Mouse (Mus musculus) spleen, adult 18-20 months (tissue): ENCODE measurements around the gene Serpinb6a.

Experiments used
- DNase-seq, 2 experiments: peaks; one replicate each; pipeline ENCODE4 v3.0.0; 2022; ENCODE audit warnings: mixed read lengths in 2 of 2

Serpinb6a gene

GRCm38 (mm10) chr13:34002058-34003006 lies at the start of gene Serpinb6a, which contains the start of gene Ripk1:
TSS of gene Serpinb6a (minus strand) at chr13:34002794.
TSS of gene Ripk1 (plus strand) at chr13:34002363.
- DNase-seq = peak; percentile 84 to 94

DNA sequence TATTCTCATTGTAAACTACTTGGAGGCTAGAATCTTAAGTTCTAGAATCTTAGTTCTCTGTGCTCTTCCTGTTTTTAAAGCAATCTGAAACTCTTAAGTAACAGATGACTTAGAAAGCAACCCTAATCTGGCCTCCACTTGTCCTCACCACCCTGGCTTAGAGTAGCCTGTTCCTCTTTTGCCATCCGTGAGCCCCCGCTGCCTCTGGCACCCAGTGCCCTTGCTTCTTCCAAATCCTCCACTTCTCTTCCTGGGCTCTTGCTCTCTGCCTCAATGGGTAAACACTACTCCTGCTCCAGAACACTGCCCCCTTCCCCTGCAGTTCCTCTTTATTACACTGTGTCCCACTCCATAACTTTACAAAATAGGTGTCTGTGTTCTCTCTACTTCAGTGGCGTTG lies 49.1 kb upstream of the Serpinb6a start:
- DNase-seq = peak in 1 of 2 experiments; percentile 11

DNA sequence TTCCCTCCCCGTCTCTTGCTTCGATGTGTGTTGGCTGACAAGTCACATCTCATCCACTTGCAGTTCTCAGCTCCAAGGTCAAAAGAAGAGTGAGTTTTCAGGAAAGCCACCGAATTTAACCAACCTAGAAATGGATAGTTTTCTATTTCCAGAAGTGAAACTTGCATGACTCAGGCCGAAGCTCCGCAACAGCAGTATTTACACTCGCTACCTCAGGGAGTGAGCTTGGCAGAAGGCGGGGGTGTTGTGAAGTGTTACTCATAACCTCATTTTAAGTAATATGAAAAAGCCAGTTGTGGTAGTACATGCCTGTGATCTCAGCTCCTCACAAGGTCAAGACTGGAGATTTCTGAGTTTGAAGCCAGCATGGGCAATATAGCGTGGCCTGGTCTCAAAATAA lies 47.9 kb upstream of the Serpinb6a start:
- DNase-seq = no peak

DNA sequence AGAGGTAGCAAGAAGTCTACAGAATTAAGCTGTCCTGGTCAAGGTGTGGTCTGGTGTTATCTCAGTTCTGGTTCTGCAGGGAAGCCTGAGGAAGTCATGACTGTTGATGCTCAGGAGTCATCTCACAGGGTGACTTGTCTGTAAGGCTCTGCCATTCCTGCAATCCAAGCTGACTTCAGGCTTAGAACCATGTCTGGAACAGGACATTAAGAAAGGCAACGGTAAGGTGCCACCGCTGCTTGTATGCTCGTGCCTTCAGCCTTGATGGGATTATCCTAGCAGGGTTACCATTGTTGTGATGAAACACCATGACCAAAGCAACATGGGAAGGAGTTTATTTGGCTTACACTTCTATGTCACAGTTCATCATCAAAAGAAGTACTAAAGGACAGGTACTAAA lies 44.9 kb upstream of the Serpinb6a start:
- no peak for DNase-seq

GRCm38 (mm10) chr13:34046421-34047012 lies 43.9 kb upstream of the Serpinb6a start:
- peak; percentile 27 to 44 for DNase-seq

DNA sequence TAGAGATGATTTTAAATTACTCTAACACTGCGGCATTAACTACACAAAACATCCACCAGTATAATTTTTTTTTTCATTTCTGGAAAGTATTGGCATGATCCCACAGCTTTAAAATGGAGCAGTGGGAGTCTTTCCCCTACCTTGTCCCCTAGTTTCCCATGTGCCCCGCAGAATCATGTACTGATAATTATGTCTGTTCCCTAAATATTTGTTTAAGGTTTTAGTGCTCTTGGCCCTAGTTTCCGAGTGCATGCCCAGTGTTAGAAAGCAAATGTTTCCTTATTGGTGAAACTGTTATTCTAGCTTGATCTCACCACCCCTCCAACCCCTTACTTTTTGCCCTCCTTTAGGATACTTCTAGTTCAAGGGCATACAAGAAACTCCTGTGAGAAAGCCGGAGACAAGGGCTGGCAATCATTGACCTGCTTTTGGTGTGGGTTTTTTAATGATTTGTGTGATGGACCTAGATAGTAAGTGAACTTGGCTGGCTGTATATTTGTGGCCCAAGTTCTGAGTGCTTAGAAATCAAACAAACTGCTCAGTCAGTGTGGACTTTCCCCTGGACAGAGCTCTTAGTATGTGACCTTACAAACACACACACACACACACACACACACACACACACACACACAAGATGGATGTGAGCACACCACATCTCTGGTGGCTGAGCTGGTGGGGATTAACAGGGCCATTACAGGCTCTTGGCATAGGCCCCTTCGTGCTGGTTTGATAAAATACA lies 43.1 kb upstream of the Serpinb6a start:
- no peak for DNase-seq

GRCm38 (mm10) chr13:34043716-34044393 lies 41.3 kb upstream of the Serpinb6a start:
- DNase-seq = no peak

- no peak for DNase-seq
Observed at GRCm38 (mm10) chr13:34040091-34040490, 37.5 kb upstream of the Serpinb6a start.

GRCm38 (mm10) chr13:34038901-34039341 lies 36.3 kb upstream of the Serpinb6a start:
- no peak for DNase-seq

DNA sequence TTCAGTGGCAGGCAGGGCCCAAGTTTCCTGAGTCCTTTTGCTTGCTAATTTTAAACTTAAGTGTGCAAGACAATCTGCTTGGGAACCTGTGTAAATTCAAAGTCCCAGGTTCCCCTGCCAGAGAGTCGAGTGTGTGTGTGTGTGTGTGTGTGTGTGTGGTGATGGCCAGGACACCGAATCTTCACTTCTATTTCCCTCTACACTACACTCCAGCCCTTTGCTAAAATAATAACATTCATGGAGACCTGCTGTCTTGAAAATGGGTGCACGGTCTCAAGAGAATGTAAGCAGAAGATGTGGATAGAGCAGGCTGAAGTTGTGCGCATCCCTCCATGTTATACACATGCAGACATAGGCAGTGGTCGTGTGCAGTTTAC lies 35.5 kb upstream of the Serpinb6a start:
- no peak for DNase-seq

GRCm38 (mm10) chr13:34037172-34038055 lies 34.8 kb upstream of the Serpinb6a start, which contains the start of gene Bphl:
TSS of gene Bphl (plus strand) at chr13:34037597.
- peak; percentile 76 to 83 for DNase-seq

- DNase-seq = no peak
Observed at GRCm38 (mm10) chr13:34036726-34037125, 34.1 kb upstream of the Serpinb6a start.

DNA sequence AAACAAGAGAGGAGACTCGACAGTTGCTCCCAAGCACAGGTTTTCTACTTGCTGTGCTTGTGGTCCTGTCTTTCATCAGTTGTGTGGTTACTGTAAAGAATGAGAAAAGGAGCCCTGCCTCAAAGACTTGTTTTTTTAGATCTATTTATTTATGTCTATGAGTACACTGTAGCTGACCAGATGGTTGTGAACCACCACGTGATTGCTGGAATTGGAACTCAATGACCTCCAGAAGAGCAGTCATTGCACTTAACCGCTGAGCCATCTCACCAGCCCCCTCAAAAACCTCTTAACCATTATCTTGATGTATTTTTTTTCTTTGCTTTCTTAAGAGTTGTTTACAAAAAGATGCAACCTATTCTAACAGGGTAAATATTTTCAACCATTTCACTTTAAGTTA lies 32.8 kb upstream of the Serpinb6a start:
- DNase-seq = no peak

- DNase-seq = no peak
Observed at GRCm38 (mm10) chr13:34032041-34032440, 29.4 kb upstream of the Serpinb6a start.

GRCm38 (mm10) chr13:34021998-34022397 lies 19.4 kb upstream of the Serpinb6a start:
- no peak for DNase-seq

- DNase-seq = no peak
Observed at GRCm38 (mm10) chr13:34018521-34018920, 15.9 kb upstream of the Serpinb6a start.

GRCm38 (mm10) chr13:34016927-34017569 lies 14.5 kb upstream of the Serpinb6a start:
- no peak for DNase-seq

- DNase-seq = no peak
Observed at GRCm38 (mm10) chr13:34007234-34007633, 4.6 kb upstream of the Serpinb6a start.

DNA sequence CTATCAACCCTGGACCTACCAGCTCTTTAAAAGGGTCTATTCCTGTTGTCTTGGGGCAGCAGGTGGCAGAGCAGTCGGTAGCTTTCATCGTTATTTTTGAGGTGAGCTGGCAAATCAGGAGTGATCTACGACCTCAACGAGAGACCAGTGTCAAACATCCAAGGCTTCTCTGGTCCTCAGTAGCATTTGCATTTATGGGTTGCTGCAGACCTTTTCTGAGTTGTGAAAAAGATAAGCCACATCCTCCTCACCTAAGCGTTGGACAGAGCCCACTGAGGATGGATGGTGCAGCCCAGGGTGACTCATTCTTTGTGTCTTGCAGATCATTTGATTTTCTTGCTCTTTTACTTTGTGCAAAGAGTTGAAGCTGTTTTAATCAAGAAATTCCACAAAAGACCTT lies 464 bp upstream of the Serpinb6a start:
- DNase-seq = no peak

- peak; percentile 20 to 68 for DNase-seq
Observed at GRCm38 (mm10) chr13:33995197-33995596, 7.4 kb downstream of the Serpinb6a start.

GRCm38 (mm10) chr13:33989625-33990024 lies 13.0 kb downstream of the Serpinb6a start:
- DNase-seq = no peak
